Mouse (Mus musculus) hindbrain, postnatal 0 days (tissue): ENCODE data around the gene Soga1. TPM values are rescaled to one million over a fixed set of nuclear protein-coding genes. Genes with fewer than 3 reads are reported as not detected.
A peak's percentile ranks its signal among the peaks of the same experiment; 100 is the strongest.

ENCODE experiments used
- ATAC-seq: fragments of 200-750 bp; cut with Nextera tagmentation; 2 replicates; pipeline ENCODE4 v1.8.0; 2017; ENCODE audit warnings: mild to moderate bottlenecking, moderate TSS enrichment, moderate library complexity
- DNase-seq: peaks from one replicate; pipeline ENCODE4 v3.0.0-alpha.2; 2015; ENCODE audit warnings: low spot score
- H3K27ac ChIP-seq: fragments of 300-500 bp; sonication (generic); 2 replicates; pipeline ENCODE4 v1.5.1; 2014; ENCODE audit warnings: mild to moderate bottlenecking
- H3K27me3 ChIP-seq: fragments of 300-500 bp; sonication (generic); 2 replicates; pipeline ENCODE4 v1.6.1; 2014; ENCODE audit warnings: low read length, mixed read lengths; ENCODE audit not compliant: insufficient read depth
- H3K36me3 ChIP-seq: fragments of 300-500 bp; sonication (generic); 2 replicates; pipeline ENCODE4 v1.6.1; 2014; ENCODE audit warnings: low read length, mixed read lengths; ENCODE audit not compliant: insufficient read depth
- H3K4me1 ChIP-seq: fragments of 300-500 bp; sonication (generic); 2 replicates; pipeline ENCODE4 v1.6.1; 2014; ENCODE audit warnings: antibody characterized with exemption, low read length, mixed read lengths; ENCODE audit not compliant: insufficient read depth
- H3K4me2 ChIP-seq: fragments of 300-500 bp; sonication (generic); 2 replicates; pipeline ENCODE4 v1.6.1; 2014; ENCODE audit warnings: low read depth, mild to moderate bottlenecking, low read length, moderate library complexity, mixed read lengths
- H3K4me3 ChIP-seq: fragments of 300-500 bp; sonication (generic); 2 replicates; pipeline ENCODE4 v1.5.1; 2014; ENCODE audit warnings: low read length
- H3K9ac ChIP-seq: fragments of 300-500 bp; sonication (generic); replicated peaks from 2 replicates; pipeline ENCODE4 v1.6.1; 2014; ENCODE audit warnings: mild to moderate bottlenecking, low read length, moderate library complexity, mixed read lengths
- H3K9me3 ChIP-seq: fragments of 300-500 bp; sonication (generic); 2 replicates; pipeline ENCODE4 v1.6.1; 2016; ENCODE audit warnings: low read length, mixed read lengths
- CTCF ChIP-seq: IDR thresholded peaks from 2 replicates; pipeline ENCODE4 v1.5.1; 2016; ENCODE audit warnings: antibody characterized with exemption, control low read depth, low read depth
- WGBS: fragments of 180-500 bp; shearing (Covaris S2); extraction: QIAGEN DNeasy Blood & Tissue Kit; methylation state at CpG from one replicate; pipeline ENCODE4 v1.1.7; 2014; 5-methylcytosine and 5-hydroxymethylcytosine counted together
- polyA plus RNA-seq: library from polyadenylated mRNA; unstranded; fragments of >200 nt; fragmentation: Nextera tagmentation; extraction: Ambion mirVana; gene quantifications from 2 replicates; pipeline ENCODE4 v1.2.1, GENCODE M21; 2015
- total RNA-seq: library from RNA; depleted of rRNA; stranded (reverse); fragments of >200 nt; gene quantifications from 2 replicates; pipeline ENCODE4 v1.2.3, GENCODE M21; 2014

Gene Soga1
- total and polyA plus RNA-seq, 2 experiments from 2014 or later: 3.5 to 120 TPM

GRCm38 (mm10) chr2:157081331-157081730 lies 2.3 kb upstream of the Soga1 start:
- TF ChIP-seq CTCF: no peak
- Histone ChIP-seq H3K4me1 (peaks cover 11% of the 10 kb centered on the region), H3K4me3 (no peak overlapping the region), H3K9me3 (no peaks in the 10 kb centered on the region), H3K9ac (no peak overlapping the region), H3K27me3 (no peaks in the 10 kb centered on the region), H3K4me2 (no peak overlapping the region), H3K36me3 (no peaks in the 10 kb centered on the region), H3K27ac (no peak overlapping the region)
- no peak for DNase-seq
- WGBS: 93% methylated on average over 8 of the region's 8 CpGs
- ATAC-seq: no peak

DNA sequence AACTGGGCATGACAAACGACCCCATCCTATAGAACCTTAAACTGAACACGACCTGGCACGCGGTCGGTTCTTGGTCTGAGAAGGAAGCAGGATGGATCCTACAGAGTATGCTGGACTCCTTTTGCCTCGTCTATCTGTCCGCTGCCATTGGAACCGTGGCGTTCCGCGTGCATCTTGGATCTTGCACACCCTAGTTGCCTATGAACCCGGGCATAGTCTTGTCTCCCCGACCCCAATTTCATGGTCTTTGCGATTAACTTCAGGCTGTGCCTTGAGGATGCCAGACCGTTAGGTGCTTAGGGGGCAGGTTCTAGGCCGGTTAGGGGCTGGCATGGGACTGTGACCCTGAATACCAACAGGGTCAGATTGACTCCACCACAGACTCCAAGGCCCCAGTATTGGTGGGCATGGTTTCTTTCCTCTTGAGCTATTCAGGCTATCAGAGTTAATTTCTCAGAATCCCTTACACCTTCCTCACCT lies 687 bp upstream of the Soga1 start:
- WGBS: 5% methylated on average over 16 of the region's 16 CpGs
- Histone ChIP-seq H3K9me3 (no peaks in the 10 kb centered on the region), H3K4me3 (peak overlapping the region; percentile 77), H3K4me2 (peak overlapping the region; percentile 87), H3K9ac (peak overlapping the region; percentile 99), H3K27me3 (no peaks in the 10 kb centered on the region), H3K4me1 (peaks cover 27% of the 10 kb centered on the region), H3K36me3 (no peaks in the 10 kb centered on the region), H3K27ac (peak overlapping the region; percentile 98)
- DNase-seq: no peak
- no peak for TF ChIP-seq CTCF
- no peak for ATAC-seq

DNA sequence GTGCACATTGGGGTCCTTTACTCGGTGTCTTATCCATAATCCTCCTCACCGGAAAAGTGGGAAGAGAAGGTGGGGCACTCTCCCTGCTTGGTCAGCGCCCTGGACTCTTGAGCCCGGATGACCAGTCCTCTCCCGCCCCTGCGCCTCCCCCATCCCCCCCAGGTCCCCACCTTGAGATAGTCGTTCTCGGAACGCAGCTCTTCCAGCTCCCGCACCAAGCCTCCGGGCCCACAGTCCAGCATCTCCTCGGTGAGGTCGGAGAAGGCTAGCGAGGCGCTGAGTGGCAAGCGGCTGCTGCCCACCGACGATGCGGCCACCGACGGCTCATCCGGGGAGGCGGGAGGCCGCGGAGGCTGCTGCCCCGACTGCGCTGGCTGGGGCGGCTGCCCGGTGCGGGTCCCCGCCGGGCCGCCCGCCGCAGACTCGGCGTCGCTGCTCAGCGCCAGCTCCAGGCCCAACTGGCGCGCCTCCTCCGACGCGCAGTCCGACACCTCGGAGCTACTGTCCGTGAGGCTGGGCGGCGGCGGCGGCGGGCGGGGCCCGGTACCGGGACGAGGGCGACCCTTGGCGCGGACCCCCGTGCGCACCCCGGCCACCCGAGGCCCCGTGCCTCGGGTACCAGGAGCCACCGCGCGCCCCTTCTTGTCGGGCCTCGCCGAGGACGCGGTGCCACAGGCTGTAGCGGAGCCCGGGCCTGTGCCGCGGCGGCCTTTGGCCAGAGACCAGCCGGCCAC lies 828 bp downstream of the Soga1 start:
- WGBS: 1% methylated on average over 60 of the region's 79 CpGs
- TF ChIP-seq CTCF: no peak
- Histone ChIP-seq H3K4me1 (peaks cover 41% of the 10 kb centered on the region), H3K4me3 (peak overlapping the region; percentile 77), H3K9ac (peak overlapping the region; percentile 99), H3K27ac (peak overlapping the region; percentile 98), H3K4me2 (peak overlapping the region; percentile 87), H3K27me3 (no peaks in the 10 kb centered on the region), H3K9me3 (no peaks in the 10 kb centered on the region), H3K36me3 (no peaks in the 10 kb centered on the region)
- no peak for DNase-seq
- ATAC-seq: peak; percentile 9; the same call in 1 of the 2 replicates

DNA sequence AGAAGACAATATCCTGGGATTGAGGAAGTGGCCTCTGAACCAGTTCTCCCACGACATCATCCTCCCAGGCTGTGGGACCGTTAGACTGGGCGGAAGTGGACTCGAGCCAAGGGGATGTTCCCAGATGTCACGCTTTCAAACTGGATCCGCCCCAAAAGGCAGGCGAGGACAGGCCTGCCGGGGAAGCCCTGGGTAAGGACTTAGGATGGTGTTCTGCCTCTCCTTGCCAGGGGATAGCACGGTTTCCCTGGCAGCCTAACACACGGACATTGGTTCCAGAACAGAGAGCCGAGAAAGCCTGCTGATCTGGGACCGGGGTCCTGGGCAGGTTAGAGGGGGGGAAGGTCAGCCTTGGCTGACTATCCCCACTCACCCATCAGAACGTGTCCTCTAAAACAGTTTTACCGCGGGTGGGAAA lies 1.4 kb downstream of the Soga1 start:
- 2% methylated on average over 15 of the region's 15 CpGs for WGBS
- H3K9ac ChIP-seq: peak overlapping the region; percentile 99
- peak overlapping the region; percentile 98 for H3K27ac ChIP-seq
- H3K4me2 ChIP-seq: peak overlapping the region; percentile 87
- no peak for TF ChIP-seq CTCF
- H3K36me3 ChIP-seq: no peaks in the 10 kb centered on the region
- peak overlapping the region; percentile 77 for H3K4me3 ChIP-seq
- H3K9me3 ChIP-seq: no peaks in the 10 kb centered on the region
- H3K27me3 ChIP-seq: no peaks in the 10 kb centered on the region
- DNase-seq (peak; percentile 86), ATAC-seq (peak; percentile 41)
- peaks cover 42% of the 10 kb centered on the region for H3K4me1 ChIP-seq

GRCm38 (mm10) chr2:157077160-157077559 lies 1.9 kb downstream of the Soga1 start:
- no peak for TF ChIP-seq CTCF
- Histone ChIP-seq H3K4me3 (peak overlapping the region; percentile 77), H3K9me3 (no peaks in the 10 kb centered on the region), H3K9ac (peak overlapping the region; percentile 99), H3K4me2 (peak overlapping the region; percentile 87), H3K27ac (peak overlapping the region; percentile 98), H3K36me3 (no peaks in the 10 kb centered on the region), H3K4me1 (peaks cover 46% of the 10 kb centered on the region), H3K27me3 (no peaks in the 10 kb centered on the region)
- WGBS: 5% methylated on average over 5 of the region's 5 CpGs
- peak; percentile 1; the same call in 1 of the 2 replicates for ATAC-seq
- DNase-seq: peak; percentile 75

DNA sequence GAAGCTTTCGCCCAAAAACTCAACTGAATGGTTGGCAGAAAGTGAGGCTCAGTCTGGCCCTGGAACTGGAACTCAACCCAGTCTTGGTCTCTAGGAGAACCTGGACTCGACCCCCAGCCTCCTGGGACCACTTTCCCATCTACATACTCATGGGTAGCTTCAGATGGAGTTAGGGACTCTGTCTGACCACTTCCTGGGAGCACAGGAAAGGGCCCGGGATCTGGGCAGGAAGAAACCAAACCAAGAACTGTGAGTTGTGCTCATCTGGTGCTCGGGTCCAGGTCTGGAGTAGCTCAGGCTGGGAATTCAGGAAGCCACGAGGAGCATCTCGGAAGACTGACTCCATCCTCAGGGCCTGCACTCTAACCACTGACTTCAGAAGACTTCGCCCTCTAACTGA lies 2.5 kb downstream of the Soga1 start:
- H3K4me2 ChIP-seq: peak overlapping the region; percentile 87
- 73% methylated on average over 7 of the region's 7 CpGs for WGBS
- H3K9me3 ChIP-seq: no peaks in the 10 kb centered on the region
- ATAC-seq (no peak), DNase-seq (no peak)
- no peaks in the 10 kb centered on the region for H3K27me3 ChIP-seq
- peak overlapping the region; percentile 99; the same call in 1 of the 2 replicates for H3K9ac ChIP-seq
- peaks cover 52% of the 10 kb centered on the region for H3K4me1 ChIP-seq
- no peaks in the 10 kb centered on the region for H3K36me3 ChIP-seq
- H3K4me3 ChIP-seq: peak overlapping the region; percentile 77
- no peak for TF ChIP-seq CTCF
- H3K27ac ChIP-seq: peak overlapping the region; percentile 98

DNA sequence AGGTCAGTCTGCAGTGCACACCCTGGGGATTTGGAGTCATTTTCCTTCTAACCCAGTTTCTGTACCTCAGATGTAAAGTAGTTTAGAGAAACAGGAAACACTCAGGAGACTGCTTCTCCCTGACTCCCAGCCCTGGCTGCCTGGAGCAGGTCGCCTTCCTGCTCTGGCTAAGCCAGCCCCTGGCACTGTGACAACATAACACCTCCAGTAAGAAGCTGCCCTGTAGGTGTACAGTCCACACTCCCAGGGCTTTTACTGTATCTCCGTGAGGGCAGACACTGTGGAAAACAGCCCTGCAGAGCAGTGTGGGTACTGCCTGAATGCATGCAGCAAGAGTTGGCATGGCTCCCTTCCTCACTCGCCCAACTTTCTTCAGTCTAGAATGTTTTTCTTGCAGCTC lies 3.4 kb downstream of the Soga1 start:
- H3K4me2 ChIP-seq: peak overlapping the region; percentile 87
- H3K9me3 ChIP-seq: no peaks in the 10 kb centered on the region
- TF ChIP-seq CTCF: peak; percentile 17; the same call in 1 of the 2 replicates
- DNase-seq (peak; percentile 45), ATAC-seq (no peak)
- H3K4me3 ChIP-seq: peak overlapping the region; percentile 77
- 13% methylated on average over 3 of the region's 3 CpGs for WGBS
- no peaks in the 10 kb centered on the region for H3K27me3 ChIP-seq
- no peaks in the 10 kb centered on the region for H3K36me3 ChIP-seq
- H3K4me1 ChIP-seq: peaks cover 60% of the 10 kb centered on the region
- H3K9ac ChIP-seq: peak overlapping the region; percentile 34
- H3K27ac ChIP-seq: 0 out of 2 replicates have a peak overlapping the region, but pooled peaks have one; percentile 21
